Mouse (Mus musculus): Measurements from ENCODE around the gene Camk1. TPM values are rescaled to one million over a fixed set of nuclear protein-coding genes. Genes with fewer than 3 reads are reported as not detected.

The Camk1 gene
- 18.2 and 19.5 TPM in 2 replicates for polyA plus RNA-seq (2012; rRNA removed; ENCODE audit: low replicate concordance)

DNA sequence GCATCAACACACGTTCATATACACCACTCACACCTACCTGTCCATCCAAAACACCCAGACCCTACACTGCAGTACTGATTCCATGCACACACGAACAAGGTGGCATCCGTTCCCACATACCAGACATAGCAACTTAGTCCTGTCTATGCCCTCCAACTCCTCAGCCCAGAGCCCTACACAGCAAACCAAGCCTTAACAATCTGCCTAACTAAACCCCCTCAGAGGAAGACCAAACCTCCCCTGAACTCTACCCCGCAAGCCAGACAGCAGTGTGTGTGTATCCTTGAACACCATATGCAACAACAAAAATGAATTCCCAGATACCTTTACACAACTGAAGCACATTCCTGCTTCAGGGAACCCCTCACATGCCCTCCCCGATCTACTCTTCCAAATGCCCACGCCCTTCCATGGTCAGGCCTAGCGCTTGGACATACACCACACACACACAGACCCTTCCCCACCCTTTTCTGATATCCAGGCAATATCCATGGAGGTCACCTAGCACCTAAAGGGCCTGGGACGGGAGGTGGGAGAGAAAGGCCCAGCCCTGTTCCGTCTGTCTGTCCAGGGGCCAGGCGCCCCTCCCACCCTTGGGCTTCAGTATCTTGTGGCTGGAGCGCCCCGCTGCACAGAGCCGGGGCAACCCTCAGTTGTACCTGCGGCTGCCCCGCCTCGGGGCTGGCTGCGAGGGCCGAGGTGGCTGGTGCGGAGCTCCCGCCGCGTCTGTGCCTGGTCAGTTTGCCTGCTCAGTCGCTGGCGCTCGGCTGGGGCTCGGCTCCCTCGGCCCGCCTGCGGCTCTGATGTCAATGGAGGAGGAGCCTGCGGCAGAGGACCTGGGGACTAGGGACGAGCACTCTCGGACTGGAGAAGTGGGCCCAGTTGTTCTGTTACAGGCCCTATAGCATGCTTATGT is at the start of gene Camk1:
Camk1 (minus strand) TSS at position 808 of the 916 bp plus-strand sequence.

DNA sequence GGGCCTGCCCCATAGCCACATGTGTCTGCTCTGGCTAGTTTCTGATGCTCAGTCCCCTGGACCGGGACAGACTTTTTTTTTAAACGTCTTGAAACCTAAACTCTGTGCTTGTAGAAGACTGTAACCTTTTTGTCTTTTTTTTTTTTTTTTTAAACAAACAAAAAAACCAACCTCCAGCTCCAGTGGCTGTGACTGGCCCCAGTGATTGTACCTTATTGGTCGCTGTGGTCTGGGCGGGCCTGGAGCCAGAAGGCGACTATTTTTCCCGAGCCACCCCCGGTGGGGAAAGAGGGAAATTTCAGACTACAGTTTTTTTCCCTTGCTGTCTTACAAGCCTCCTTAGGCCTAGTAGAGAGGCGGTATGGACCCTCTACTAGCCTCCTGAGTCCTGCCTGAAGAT is 45.2 kb upstream of the Camk1 start, which contains the start of gene Ttll3:
Ttll3 (plus strand) TSS at position 301 of the 400 bp plus-strand sequence.

GRCm38 (mm10) chr6:113377496-113378385 is 34.0 kb upstream of the Camk1 start, which contains the start of the genes Tada3 and Arpc4:
Gene Tada3, minus strand, starts transcription at chr6:113377883.
Gene Arpc4, plus strand, starts transcription at chr6:113378115.

DNA sequence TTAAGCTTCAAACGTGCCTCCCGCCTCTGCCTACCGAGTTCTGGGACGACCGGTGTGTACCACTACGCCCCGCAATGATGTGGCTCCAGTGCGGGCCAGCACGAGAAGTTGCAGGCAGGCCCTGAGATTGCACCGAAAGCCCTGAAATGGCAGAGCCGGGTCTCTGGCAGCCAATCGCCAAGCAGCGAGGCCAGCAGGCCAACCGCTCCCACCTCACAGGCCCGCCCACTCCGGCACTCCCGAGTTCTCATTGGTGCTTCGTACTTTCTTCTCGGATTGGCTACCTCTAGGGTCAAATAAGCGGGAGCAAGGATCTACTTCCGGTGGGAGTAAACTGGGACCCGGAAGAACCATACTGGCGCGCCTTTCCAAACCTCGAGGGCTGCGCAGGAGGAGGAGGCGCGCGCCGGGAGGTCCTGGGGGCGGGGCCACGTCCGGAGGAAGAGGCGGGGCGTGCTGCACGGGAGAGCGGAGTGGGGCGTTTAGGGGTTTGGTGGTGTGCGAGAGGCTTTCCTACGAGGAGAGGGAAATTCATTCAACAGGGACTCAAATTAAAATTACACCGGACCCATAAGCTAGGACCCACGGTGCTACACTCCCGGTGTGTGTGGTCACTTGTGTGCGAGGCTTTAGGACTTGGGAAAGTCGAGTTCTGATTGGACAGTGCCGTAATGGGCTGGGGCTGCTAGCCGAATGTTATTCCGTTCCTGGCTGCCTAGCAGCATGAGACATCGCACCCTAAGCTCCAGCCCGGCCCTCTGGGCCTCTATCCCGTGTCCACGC is 17.1 kb downstream of the Camk1 start, which contains the start of gene Ogg1:
Ogg1 (plus strand) TSS at position 440 of the 783 bp plus-strand sequence.

DNA sequence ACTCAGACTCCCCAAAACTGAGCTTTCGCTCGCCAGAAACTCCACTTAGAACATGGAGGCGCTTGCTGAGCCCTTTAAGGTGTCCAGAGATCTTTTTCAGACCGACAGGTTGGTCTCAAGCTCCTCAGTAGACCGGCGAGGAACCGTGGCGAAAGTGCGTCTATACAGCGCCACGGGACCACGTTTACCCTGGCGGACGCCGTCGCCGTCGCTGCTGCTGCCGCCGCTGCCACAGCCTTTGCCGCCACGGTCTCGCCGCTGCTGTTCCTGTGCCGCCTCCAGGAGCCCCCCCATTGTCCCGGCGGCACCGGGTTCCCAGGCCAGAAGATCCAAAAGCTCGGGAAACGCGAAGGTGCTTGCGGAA is 36.8 kb downstream of the Camk1 start, which contains the start of gene Brpf1:
Brpf1 (plus strand) TSS at position 152 of the 364 bp plus-strand sequence.

Other genes with a start within 250 kb of the Camk1 start
- 0.30 and 0.39 TPM in 2 replicates for gene Lhfpl4, start 148.6 kb downstream of the Camk1 start, polyA plus RNA-seq (2012; rRNA removed; ENCODE audit: low replicate concordance)
- 47.0 and 65.2 TPM in 2 replicates for gene Mtmr14, start 106.1 kb downstream of the Camk1 start, polyA plus RNA-seq (2012; rRNA removed; ENCODE audit: low replicate concordance)
- gene Cpne9, start 61.7 kb downstream of the Camk1 start, polyA plus RNA-seq (2012; rRNA removed; ENCODE audit: low replicate concordance) = not detected in 2 replicates
- gene Brpf1, start 36.8 kb downstream of the Camk1 start, polyA plus RNA-seq (2012; rRNA removed; ENCODE audit: low replicate concordance) = 6.7 and 11.1 TPM in 2 replicates
- gene Ogg1, start 17.0 kb downstream of the Camk1 start, polyA plus RNA-seq (2012; rRNA removed; ENCODE audit: low replicate concordance) = 8.0 and 11.7 TPM in 2 replicates
- 15.6 and 22.6 TPM in 2 replicates for gene Tada3, start 33.9 kb upstream of the Camk1 start, polyA plus RNA-seq (2012; rRNA removed; ENCODE audit: low replicate concordance)
- 67.3 and 119 TPM in 2 replicates for gene Arpc4, start 34.1 kb upstream of the Camk1 start, polyA plus RNA-seq (2012; rRNA removed; ENCODE audit: low replicate concordance)
- gene Ttll3, start 45.3 kb upstream of the Camk1 start, polyA plus RNA-seq (2012; rRNA removed; ENCODE audit: low replicate concordance) = 8.6 and 11.1 TPM in 2 replicates
- gene Rpusd3, start 75.4 kb upstream of the Camk1 start, polyA plus RNA-seq (2012; rRNA removed; ENCODE audit: low replicate concordance) = 84.5 and 129 TPM in 2 replicates
- 128 and 320 TPM in 2 replicates for gene Cidec, start 91.8 kb upstream of the Camk1 start, polyA plus RNA-seq (2012; rRNA removed; ENCODE audit: low replicate concordance)
- gene Jagn1, start 98.6 kb upstream of the Camk1 start, polyA plus RNA-seq (2012; rRNA removed; ENCODE audit: low replicate concordance) = 30.9 and 44.6 TPM in 2 replicates
- 4.0 and 14.6 TPM in 2 replicates for gene Il17re, start 114.5 kb upstream of the Camk1 start, polyA plus RNA-seq (2012; rRNA removed; ENCODE audit: low replicate concordance)
- gene Il17rc, start 127.4 kb upstream of the Camk1 start, polyA plus RNA-seq (2012; rRNA removed; ENCODE audit: low replicate concordance) = 244 and 628 TPM in 2 replicates
- 7.6 and 8.4 TPM in 2 replicates for gene Creld1, start 139.3 kb upstream of the Camk1 start, polyA plus RNA-seq (2012; rRNA removed; ENCODE audit: low replicate concordance)
- 0.04 and 0.15 TPM in 2 replicates for gene Prrt3, start 157.9 kb upstream of the Camk1 start, polyA plus RNA-seq (2012; rRNA removed; ENCODE audit: low replicate concordance)
- gene Emc3, start 187.7 kb upstream of the Camk1 start, polyA plus RNA-seq (2012; rRNA removed; ENCODE audit: low replicate concordance) = 18.4 and 21.6 TPM in 2 replicates
- 0.89 and 1.6 TPM in 2 replicates for gene Fancd2, start 187.7 kb upstream of the Camk1 start, polyA plus RNA-seq (2012; rRNA removed; ENCODE audit: low replicate concordance)